Mouse (Mus musculus) natural killer cell, adult 2 months (primary cell): ENCODE data around the gene Shmt2.

Experiments
- DNase-seq, 2 experiments: peaks; one replicate each; pipeline ENCODE4 v3.0.0; 2022; ENCODE audit warnings: low spot score in 2 of 2

Shmt2 gene

GRCm38 (mm10) chr10:127476541-127476940 lies 45.7 kb downstream of the Shmt2 start:
- DNase-seq, result no peak

GRCm38 (mm10) chr10:127475175-127475574 lies 47.1 kb downstream of the Shmt2 start:
- DNase-seq, result no peak

- no peak for DNase-seq
Measured at GRCm38 (mm10) chr10:127472722-127473121, 49.5 kb downstream of the Shmt2 start.

GRCm38 (mm10) chr10:127471281-127471988 lies 50.8 kb downstream of the Shmt2 start:
- no peak for DNase-seq
